Mouse (Mus musculus): ENCODE measurements around the gene Foxd1. TPM values are rescaled to one million over a fixed set of nuclear protein-coding genes. Genes with fewer than 3 reads are reported as not detected.

Gene Foxd1
- 0.13 and 0.20 TPM in 2 replicates for polyA plus RNA-seq (2014; fragmentation: Nextera tagmentation; extraction: Ambion mirVana)

GRCm38 (mm10) chr13:98354090-98354801 lies at the start of gene Foxd1:
Gene Foxd1 (plus strand): TSS chr13:98354242.
- Histone ChIP-seq H3K27me3 (ENCODE audit: control insufficient read depth, insufficient read depth, low read length) (peaks cover 86% of the 10 kb centered on the region), H3K4me2 (peak within 1 kb of the TSS; percentile 87), H3K9me3 (replicated peaks; ENCODE audit: control insufficient read depth, low read length) (no peaks in the 10 kb centered on the region), H3K9ac (ENCODE audit: low read depth, low read length) (peak within 1 kb of the TSS; percentile 59; the same call in 1 of the 2 replicates), H3K4me1 (ENCODE audit: control insufficient read depth, insufficient read depth, low read length) (peaks cover 7% of the 10 kb centered on the region; the same call in 1 of the 2 replicates), H3K36me3 (ENCODE audit: control insufficient read depth, insufficient read depth, low read length) (no peaks in the 10 kb centered on the region), H3K27ac (ENCODE audit: low read depth, low read length) (0 out of 2 replicates have a peak within 1 kb of the TSS, but pooled peaks have one; percentile 29), H3K4me3 (ENCODE audit: low read depth, low read length) (peak within 1 kb of the TSS; percentile 56)
- WGBS (ENCODE audit: insufficient replicate concordance) = under 1% methylated on average over 57 of the region's 76 CpGs
- peak; percentile 80 for ATAC-seq (replicated peaks; ENCODE audit: insufficient number of reproducible peaks, low FRiP score, low TSS enrichment)

DNA sequence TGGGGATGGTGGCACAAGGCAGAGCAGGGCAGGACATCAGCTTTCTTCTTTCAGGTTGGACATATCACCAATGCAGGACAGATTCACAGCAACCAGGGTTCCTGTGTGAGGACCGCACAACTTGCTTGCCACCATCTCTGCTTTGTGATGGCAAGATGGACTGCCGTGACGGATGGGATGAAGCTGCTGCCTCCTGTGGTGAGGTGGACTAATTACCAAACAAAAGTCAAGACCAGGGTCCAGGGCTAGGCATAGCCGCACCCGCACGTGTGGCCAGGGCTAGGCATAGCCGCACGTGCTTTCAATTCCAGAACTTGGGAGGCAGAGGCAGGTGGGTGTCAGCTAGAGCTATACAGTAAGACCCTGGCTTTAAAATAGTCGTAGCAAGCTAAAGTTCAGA lies 48.8 kb upstream of the Foxd1 start:
- H3K9me3 ChIP-seq (replicated peaks; ENCODE audit: control insufficient read depth, low read length) = no peaks in the 10 kb centered on the region
- no peak overlapping the region for H3K4me2 ChIP-seq
- no peaks in the 10 kb centered on the region; the same call in 1 of the 2 replicates for H3K4me1 ChIP-seq (ENCODE audit: control insufficient read depth, insufficient read depth, low read length)
- no peak overlapping the region for H3K4me3 ChIP-seq (ENCODE audit: low read depth, low read length)
- peaks cover 7% of the 10 kb centered on the region for H3K36me3 ChIP-seq (ENCODE audit: control insufficient read depth, insufficient read depth, low read length)
- no peak for ATAC-seq (replicated peaks; ENCODE audit: insufficient number of reproducible peaks, low FRiP score, low TSS enrichment)
- H3K27me3 ChIP-seq (ENCODE audit: control insufficient read depth, insufficient read depth, low read length) = no peaks in the 10 kb centered on the region
- no peak overlapping the region for H3K27ac ChIP-seq (ENCODE audit: low read depth, low read length)
- no peak overlapping the region for H3K9ac ChIP-seq (ENCODE audit: low read depth, low read length)
- 89% methylated on average over 9 of the region's 9 CpGs for WGBS (ENCODE audit: insufficient replicate concordance)

GRCm38 (mm10) chr13:98306393-98306792 lies 47.6 kb upstream of the Foxd1 start:
- H3K36me3 ChIP-seq (ENCODE audit: control insufficient read depth, insufficient read depth, low read length) = peaks cover 15% of the 10 kb centered on the region
- no peaks in the 10 kb centered on the region for H3K27me3 ChIP-seq (ENCODE audit: control insufficient read depth, insufficient read depth, low read length)
- no peaks in the 10 kb centered on the region; the same call in 1 of the 2 replicates for H3K4me1 ChIP-seq (ENCODE audit: control insufficient read depth, insufficient read depth, low read length)
- no peak overlapping the region for H3K27ac ChIP-seq (ENCODE audit: low read depth, low read length)
- no peak overlapping the region for H3K4me3 ChIP-seq (ENCODE audit: low read depth, low read length)
- H3K4me2 ChIP-seq = no peak overlapping the region; the same call in 1 of the 2 replicates
- H3K9ac ChIP-seq (ENCODE audit: low read depth, low read length) = no peak overlapping the region
- no peaks in the 10 kb centered on the region for H3K9me3 ChIP-seq (replicated peaks; ENCODE audit: control insufficient read depth, low read length)
- 40% methylated on average over 5 of the region's 5 CpGs for WGBS (ENCODE audit: insufficient replicate concordance)
- ATAC-seq (replicated peaks; ENCODE audit: insufficient number of reproducible peaks, low FRiP score, low TSS enrichment) = no peak

DNA sequence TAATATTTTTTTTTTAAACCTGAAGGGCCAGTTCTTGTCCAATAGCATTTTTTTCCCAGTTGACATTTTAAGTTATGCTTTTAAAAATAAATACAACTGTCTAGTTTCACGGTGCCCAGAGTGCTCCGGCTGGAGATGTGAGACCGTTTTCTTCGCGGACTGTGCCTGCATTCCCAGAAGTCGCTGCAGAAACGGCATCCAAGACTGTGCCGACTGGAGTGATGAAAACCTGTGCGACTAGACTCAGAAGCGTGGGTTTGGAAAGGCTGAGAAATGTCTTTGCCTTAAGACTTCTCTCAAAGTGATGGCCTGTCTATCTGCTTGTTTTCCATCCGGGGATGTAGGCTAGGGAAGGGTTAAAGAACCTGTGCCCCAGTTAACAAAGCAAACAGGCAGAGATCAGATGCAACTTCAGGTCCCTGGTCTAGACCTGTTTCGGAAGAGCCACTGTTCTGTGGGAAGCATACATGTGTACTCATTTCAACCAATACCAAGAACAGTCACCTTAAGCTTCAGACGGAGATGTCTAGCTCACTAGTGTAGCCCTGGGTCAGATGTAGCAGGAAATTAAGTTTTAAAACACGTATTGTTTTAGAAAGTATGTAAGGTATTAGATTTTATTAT lies 47.1 kb upstream of the Foxd1 start:
- H3K27ac ChIP-seq (ENCODE audit: low read depth, low read length) = no peak overlapping the region
- no peak overlapping the region for H3K4me3 ChIP-seq (ENCODE audit: low read depth, low read length)
- H3K9ac ChIP-seq (ENCODE audit: low read depth, low read length) = no peak overlapping the region
- no peaks in the 10 kb centered on the region for H3K9me3 ChIP-seq (replicated peaks; ENCODE audit: control insufficient read depth, low read length)
- 45% methylated on average over 14 of the region's 14 CpGs for WGBS (ENCODE audit: insufficient replicate concordance)
- H3K27me3 ChIP-seq (ENCODE audit: control insufficient read depth, insufficient read depth, low read length) = no peaks in the 10 kb centered on the region
- no peaks in the 10 kb centered on the region; the same call in 1 of the 2 replicates for H3K4me1 ChIP-seq (ENCODE audit: control insufficient read depth, insufficient read depth, low read length)
- peaks cover 20% of the 10 kb centered on the region for H3K36me3 ChIP-seq (ENCODE audit: control insufficient read depth, insufficient read depth, low read length)
- no peak overlapping the region; the same call in none of the 2 replicates for H3K4me2 ChIP-seq
- no peak for ATAC-seq (replicated peaks; ENCODE audit: insufficient number of reproducible peaks, low FRiP score, low TSS enrichment)

DNA sequence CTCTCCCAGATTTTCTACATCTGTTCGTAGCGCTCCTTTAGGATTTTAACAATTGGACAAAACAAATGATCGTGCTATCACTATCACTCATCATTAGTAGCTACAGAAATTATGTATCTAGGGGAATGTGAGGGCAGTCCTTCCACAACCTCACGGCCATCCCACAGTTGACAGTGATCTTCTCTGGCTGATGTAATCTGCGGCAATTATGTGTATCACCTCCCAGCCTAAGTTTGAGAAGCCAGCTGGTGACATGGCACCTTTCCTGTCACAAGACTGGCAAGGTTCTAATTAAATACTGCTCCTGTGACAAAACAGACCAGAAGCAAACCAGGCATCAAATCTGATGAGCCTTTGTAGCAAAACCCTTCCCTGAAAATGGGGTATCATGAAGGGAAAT lies 46.0 kb upstream of the Foxd1 start:
- no peaks in the 10 kb centered on the region; the same call in 1 of the 2 replicates for H3K4me1 ChIP-seq (ENCODE audit: control insufficient read depth, insufficient read depth, low read length)
- no peak for ATAC-seq (replicated peaks; ENCODE audit: insufficient number of reproducible peaks, low FRiP score, low TSS enrichment)
- H3K36me3 ChIP-seq (ENCODE audit: control insufficient read depth, insufficient read depth, low read length) = peaks cover 26% of the 10 kb centered on the region
- no peaks in the 10 kb centered on the region for H3K27me3 ChIP-seq (ENCODE audit: control insufficient read depth, insufficient read depth, low read length)
- H3K4me3 ChIP-seq (ENCODE audit: low read depth, low read length) = no peak overlapping the region
- H3K9ac ChIP-seq (ENCODE audit: low read depth, low read length) = no peak overlapping the region
- no peak overlapping the region for H3K4me2 ChIP-seq
- no peak overlapping the region for H3K27ac ChIP-seq (ENCODE audit: low read depth, low read length)
- no peaks in the 10 kb centered on the region for H3K9me3 ChIP-seq (replicated peaks; ENCODE audit: control insufficient read depth, low read length)
- 85% methylated on average over 5 of the region's 5 CpGs for WGBS (ENCODE audit: insufficient replicate concordance)

DNA sequence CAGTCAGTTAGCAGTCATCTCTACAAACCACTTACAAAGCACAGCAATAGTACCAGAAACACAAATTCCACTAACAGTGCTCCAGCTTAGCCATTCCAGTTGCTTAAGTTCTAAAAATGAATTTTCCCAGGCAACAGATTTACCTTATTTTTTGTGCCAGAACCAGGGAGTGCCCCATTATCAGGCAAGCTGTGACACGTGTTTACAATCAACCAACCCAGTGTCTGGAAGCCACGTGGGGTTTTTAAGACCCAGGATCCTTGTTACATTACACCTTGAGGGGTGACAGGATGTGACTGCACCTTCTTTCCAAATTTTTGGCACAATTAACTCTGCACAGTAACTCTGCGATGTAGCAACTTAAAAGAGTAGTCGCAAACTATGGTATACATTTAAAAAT lies 45.3 kb upstream of the Foxd1 start:
- no peak for ATAC-seq (replicated peaks; ENCODE audit: insufficient number of reproducible peaks, low FRiP score, low TSS enrichment)
- Histone ChIP-seq H3K27ac (ENCODE audit: low read depth, low read length) (no peak overlapping the region), H3K9me3 (replicated peaks; ENCODE audit: control insufficient read depth, low read length) (no peaks in the 10 kb centered on the region), H3K4me1 (ENCODE audit: control insufficient read depth, insufficient read depth, low read length) (no peaks in the 10 kb centered on the region; the same call in 1 of the 2 replicates), H3K27me3 (ENCODE audit: control insufficient read depth, insufficient read depth, low read length) (no peaks in the 10 kb centered on the region), H3K36me3 (ENCODE audit: control insufficient read depth, insufficient read depth, low read length) (peaks cover 26% of the 10 kb centered on the region), H3K9ac (ENCODE audit: low read depth, low read length) (no peak overlapping the region), H3K4me3 (ENCODE audit: low read depth, low read length) (no peak overlapping the region), H3K4me2 (no peak overlapping the region)
- 84% methylated on average over 4 of the region's 4 CpGs for WGBS (ENCODE audit: insufficient replicate concordance)

DNA sequence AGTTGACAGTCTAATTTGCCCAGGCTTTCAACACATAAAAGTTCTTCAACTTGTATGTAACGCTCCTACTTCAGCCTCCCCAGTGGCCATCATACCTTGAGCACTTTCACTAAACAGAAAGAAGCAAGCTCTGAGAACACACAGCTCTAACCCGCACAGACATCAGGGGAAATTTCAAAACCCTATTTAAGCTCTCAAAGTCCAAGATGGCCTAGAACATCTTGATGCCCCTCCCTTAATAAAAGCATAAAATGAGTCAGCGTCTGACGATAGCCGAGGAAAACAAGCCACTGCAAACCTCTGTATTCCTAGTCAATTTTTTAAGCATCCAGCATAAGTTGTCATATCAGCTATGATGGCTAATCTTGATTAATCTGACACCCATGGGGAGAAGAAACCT lies 42.4 kb upstream of the Foxd1 start:
- Histone ChIP-seq H3K9me3 (replicated peaks; ENCODE audit: control insufficient read depth, low read length) (no peaks in the 10 kb centered on the region), H3K27me3 (ENCODE audit: control insufficient read depth, insufficient read depth, low read length) (no peaks in the 10 kb centered on the region), H3K4me3 (ENCODE audit: low read depth, low read length) (no peak overlapping the region), H3K36me3 (ENCODE audit: control insufficient read depth, insufficient read depth, low read length) (peaks cover 26% of the 10 kb centered on the region), H3K9ac (ENCODE audit: low read depth, low read length) (no peak overlapping the region), H3K4me1 (ENCODE audit: control insufficient read depth, insufficient read depth, low read length) (peaks cover 10% of the 10 kb centered on the region), H3K27ac (ENCODE audit: low read depth, low read length) (no peak overlapping the region), H3K4me2 (no peak overlapping the region)
- 95% methylated on average over 5 of the region's 5 CpGs for WGBS (ENCODE audit: insufficient replicate concordance)
- no peak for ATAC-seq (replicated peaks; ENCODE audit: insufficient number of reproducible peaks, low FRiP score, low TSS enrichment)

GRCm38 (mm10) chr13:98313631-98314030 lies 40.4 kb upstream of the Foxd1 start:
- H3K27me3 ChIP-seq (ENCODE audit: control insufficient read depth, insufficient read depth, low read length) = no peaks in the 10 kb centered on the region

More at GRCm38 (mm10) chr13:98313631-98314030, 40.4 kb upstream of the Foxd1 start:
- no peak overlapping the region for H3K4me3 ChIP-seq (ENCODE audit: low read depth, low read length)
- 70% methylated on average over 7 of the region's 7 CpGs for WGBS (ENCODE audit: insufficient replicate concordance)
- H3K36me3 ChIP-seq (ENCODE audit: control insufficient read depth, insufficient read depth, low read length) = peaks cover 23% of the 10 kb centered on the region
- no peak overlapping the region for H3K4me2 ChIP-seq
- H3K9me3 ChIP-seq (replicated peaks; ENCODE audit: control insufficient read depth, low read length) = no peaks in the 10 kb centered on the region
- H3K9ac ChIP-seq (ENCODE audit: low read depth, low read length) = no peak overlapping the region
- no peak overlapping the region for H3K27ac ChIP-seq (ENCODE audit: low read depth, low read length)
- H3K4me1 ChIP-seq (ENCODE audit: control insufficient read depth, insufficient read depth, low read length) = peaks cover 10% of the 10 kb centered on the region
- no peak for ATAC-seq (replicated peaks; ENCODE audit: insufficient number of reproducible peaks, low FRiP score, low TSS enrichment)

Data from heart, embryonic 11.5 days (tissue).